Mouse (Mus musculus): ENCODE data around the gene Olfr1356.

- TF ChIP-seq POLR2A (IDR thresholded peaks at IDR 0.05; ENCODE audit: insufficient read depth, low read depth, low read length) (no peak), CTCF (IDR thresholded peaks at IDR 0.05; ENCODE audit: insufficient read depth, low read depth, low read length) (no peak)
Observed at GRCm38 (mm10) chr10:78852066-78852465, at the start of gene Olfr1356.

All from olfactory bulb, adult 2 months (tissue).